Mouse (Mus musculus) T-helper 2 cell (primary cell): ENCODE results near the gene Cdk17.

Source experiments
- in situ Hi-C: fragments of 300-600 bp; cut with MboI, MseI; formaldehyde crosslinking; loops from one replicate; pipeline ENCODE4 v1.15.1; 2025; ENCODE audit warnings: high pct_unique_total_duplicates

The Cdk17 gene

DNA sequence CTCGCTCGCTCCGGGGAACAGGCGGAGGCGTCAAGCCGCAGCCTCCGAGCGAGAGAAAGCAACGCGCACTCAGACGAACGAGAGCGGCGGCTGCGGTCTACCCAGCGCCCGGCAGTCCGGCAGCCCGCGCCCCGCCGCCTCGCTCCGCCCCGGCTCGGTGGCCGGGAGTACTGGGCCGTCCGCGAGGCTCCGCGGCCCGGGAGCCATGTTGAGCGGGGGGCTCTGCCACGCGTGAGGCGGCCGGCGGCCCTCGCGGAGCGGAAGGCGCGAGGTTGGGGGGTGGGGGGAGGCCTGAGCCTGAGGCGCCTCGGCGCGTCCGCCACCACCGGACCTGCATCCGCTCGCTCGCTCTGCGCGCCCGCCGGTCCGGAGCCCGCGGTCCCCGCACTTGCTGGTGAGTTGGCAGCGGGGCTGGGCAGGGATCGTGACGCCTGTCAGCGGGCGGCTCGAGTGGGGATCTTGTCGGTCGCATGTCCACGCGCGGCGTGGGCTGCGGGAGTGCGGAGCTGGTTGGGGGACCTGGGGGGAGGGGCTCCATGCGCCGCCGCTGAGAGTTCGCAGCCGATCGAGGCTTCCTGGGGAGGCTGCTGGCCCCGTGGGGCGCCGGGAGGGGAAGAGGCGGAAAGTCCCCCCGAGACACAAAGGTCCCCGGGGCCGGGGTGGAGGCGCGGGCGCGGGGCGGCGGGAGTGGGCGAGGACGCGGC, at the start of gene Cdk17:
Gene Cdk17 (plus strand): TSS at position 69 of the 704 bp plus-strand sequence.
- in situ Hi-C loops = loop anchor here (5.0 kb wide), 2 partner anchors 79 to 191 kb away; partner anchors contain the start of gene Cfap54

DNA sequence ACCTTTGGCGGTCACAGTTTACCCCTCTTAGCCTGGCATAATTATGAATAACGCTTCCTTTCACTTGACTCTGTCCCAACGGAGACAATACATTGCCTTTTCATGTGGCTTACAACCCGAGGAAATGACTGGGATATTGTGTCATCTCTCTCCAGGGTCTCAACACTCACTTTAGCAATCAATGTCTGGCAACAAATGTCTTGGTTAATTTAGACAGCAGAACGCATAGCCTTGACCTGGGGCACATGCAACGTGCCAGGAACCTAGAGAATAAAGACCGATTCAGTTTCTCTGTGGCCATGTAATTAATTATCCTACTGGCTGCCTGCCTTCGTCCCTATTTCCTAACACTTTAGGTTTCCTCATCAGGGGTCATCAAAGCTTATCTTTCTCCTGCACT, 49.3 kb upstream of the Cdk17 start:
- in situ Hi-C loops = no loop called here

- in situ Hi-C loops = no loop called here
These were observed 48.7 kb upstream of the Cdk17 start for GRCm38 (mm10) chr10:93112021-93112420.

DNA sequence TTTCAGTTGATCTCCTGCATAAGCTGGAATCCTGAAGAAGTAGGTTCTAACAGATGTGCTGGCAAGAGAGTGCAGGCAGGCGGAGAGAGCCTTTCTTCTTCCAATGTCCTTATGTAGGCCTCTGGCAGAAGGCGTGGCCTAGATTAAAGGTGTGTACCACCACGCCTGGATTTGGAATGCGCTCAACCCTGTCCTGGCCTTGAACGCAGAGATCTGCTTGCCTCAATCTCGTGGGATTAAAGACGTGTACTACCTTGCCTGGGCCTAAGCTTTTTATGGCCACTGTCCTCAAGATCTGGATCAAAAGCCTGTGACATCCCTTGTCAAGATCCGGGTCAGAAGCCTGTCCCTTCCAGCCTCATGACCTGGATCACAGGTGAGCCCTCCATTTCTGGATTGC, 46.7 kb upstream of the Cdk17 start:
- in situ Hi-C loops = no loop called here

GRCm38 (mm10) chr10:93114782-93115181, 45.9 kb upstream of the Cdk17 start:
- in situ Hi-C loops = no loop called here

DNA sequence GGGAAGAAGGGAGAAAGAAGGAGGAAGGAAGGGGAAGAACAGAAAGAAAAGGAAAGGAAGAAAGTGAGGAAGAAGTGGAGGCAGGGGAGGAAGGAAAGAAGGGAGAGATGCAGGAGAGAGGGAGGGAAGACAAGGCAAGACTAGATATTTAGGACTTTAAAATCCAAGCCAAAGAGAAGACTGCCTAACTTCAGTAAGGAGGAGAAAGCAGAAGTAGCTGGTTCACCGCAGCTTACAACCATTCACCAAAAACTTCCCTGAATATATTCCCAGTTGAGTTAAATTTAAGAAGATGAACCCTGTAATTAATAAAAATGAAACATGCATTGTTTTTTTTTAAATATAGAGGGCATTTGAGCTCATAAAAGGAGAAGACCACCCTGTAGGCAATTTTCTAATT, 44.9 kb upstream of the Cdk17 start:
- in situ Hi-C loops = no loop called here

DNA sequence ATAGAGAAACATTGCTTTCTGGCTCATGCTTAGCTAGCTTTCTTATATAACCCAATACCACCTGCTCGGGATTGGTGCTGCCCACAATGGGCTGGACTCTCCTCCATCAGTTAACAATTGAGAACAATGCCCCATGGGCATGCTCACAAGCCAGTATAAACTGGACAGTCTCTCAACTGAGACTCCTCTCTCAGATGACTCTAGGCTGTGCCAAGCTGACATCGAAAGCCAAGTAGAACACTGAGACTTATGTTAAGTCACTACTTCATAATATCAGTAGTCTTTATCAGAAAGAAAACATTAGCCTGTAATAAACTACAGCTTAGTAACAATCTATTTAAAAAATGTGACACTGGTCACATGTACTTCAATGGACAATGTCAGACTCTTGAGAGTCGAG, 44.0 kb upstream of the Cdk17 start:
- in situ Hi-C loops = no loop called here

GRCm38 (mm10) chr10:93119809-93120208, 40.9 kb upstream of the Cdk17 start:
- in situ Hi-C loops = no loop called here

DNA sequence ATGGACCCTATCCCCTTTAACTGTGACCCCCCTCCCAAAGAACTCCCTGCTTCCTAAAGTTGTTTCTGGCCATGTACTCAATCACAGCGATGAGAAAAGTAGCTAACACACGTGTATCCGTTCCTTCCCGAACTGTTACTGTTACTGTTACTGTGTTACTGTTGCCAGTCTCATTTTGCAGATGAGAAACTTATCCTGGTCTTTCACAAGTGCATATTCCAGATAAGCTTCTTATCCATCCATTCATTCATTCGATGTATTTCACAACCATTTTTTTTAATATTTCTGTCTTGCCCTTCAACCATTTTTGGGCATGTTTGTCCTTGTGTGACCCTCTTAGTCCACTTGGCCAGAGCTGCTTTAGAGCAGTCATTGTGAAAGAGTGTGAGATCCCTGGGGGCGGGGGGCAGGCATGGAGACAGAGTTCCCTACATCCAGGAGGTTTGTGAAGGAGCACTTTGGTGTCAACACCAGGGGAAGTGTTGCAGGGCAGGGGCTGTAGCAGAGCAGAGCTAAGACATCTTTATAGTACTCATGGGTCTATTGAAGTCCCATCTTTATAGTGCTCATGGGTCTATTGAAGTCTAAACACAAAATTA, 39.3 kb upstream of the Cdk17 start:
- in situ Hi-C loops = no loop called here

DNA sequence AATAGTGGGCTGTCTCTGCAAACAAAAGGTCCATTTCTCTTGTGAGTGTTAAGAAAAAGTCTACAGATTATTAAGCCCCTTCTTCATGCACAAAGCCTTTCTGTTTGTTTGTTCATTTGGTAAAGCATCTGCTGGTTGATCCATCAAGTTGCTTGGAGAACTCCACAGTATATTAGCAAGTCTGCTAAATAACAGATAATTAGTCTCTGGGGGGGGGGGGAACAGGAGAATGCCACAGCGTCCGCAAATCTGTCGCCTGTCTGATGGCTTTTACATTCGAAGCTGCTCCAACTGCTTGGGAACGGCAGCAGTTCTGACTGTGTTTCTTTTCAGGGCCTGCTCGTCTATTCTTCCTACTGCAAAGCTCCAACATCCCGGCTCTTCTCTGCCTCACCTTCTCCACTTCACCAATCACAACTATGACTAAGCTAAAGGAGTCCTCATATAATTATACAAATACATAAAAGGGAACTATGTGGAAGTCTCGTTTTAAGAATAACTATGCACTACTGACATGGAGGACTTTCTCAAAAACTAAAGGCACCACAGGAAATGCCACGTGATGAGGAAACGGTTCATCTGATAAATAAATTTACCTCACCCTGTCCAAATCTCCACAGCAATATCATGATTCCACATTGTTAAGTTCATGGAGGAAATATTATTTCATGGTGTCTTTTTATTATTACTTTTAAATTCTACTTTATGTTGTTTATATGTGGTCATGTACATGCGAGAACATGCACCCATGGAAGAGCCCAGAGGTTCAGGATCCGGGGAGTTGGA, 38.1 kb upstream of the Cdk17 start:
- in situ Hi-C loops = no loop called here

DNA sequence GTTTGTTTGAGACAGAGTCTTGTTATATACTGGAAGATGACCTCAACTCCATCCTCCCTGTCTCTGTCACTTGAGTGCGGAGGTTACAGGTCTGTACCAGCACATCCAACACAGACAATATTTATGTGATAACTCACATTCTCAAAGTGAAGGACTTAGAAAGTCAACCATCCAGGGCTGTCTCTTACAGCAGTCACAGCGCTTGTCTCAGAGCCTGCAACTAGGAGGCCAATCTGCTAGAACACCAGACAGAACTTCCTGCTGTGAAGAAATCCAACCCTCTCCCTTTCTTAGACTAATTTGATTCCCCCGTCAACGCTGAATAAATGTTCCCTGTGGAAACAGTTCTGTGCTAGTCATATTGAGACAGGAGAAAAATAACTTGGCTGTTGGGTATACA, 37.4 kb upstream of the Cdk17 start:
- in situ Hi-C loops = no loop called here

DNA sequence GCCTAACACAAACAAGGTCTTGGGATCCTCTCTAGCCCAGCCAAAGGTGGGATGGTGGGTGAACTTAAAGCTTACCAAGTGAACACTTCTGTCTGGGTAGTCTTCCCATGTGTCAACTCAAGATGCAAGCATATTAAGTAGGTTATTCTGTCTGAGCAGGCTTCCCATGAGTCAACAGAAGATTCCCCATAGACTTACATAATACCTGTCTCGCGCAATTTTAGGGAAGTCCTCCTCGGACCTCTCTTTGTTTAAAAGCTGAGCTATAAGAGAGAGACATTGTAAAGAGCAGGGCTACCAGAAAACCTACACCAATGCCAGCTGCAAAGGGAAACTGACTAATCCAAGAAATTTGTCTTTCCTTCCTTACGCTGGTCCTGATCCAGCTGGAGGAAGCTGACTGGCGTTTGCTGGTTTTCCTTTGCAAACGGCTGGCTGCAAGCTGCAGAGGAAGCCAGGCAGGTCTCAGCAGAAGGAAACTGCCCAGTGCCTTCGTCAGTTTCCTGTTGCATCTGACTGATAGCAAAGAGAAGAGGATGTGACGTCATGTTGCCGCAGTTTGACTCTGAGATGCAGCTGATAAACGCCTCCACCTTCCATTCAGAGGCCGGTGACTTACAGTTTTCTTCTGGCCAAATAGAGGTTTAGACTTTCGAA, 36.6 kb upstream of the Cdk17 start:
- in situ Hi-C loops = no loop called here

GRCm38 (mm10) chr10:93126025-93126424, 34.6 kb upstream of the Cdk17 start:
- in situ Hi-C loops = loop anchor here (25.0 kb wide), 1 partner anchor 414 kb away; the partner anchor contains the start of gene Nedd1

DNA sequence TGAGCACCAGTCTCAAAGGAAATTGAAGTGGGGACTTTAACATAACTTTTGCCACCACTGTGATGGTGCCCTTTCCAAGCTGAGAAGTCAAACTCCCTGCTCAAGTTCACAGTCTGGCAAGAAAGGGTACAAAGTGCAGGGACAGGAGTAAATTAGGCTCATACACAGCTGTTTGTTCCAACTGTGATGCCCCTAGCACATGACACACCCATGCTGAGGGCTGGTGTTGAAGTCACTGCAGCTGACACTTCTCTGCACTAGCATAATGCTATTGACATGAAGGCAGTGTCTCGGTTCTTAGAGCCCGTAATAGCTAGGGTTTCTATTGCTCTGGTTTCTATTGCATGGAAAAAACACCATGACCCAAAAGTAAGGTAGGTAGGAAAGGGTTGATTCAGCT, 32.1 kb upstream of the Cdk17 start:
- in situ Hi-C loops = loop anchor here (25.0 kb wide), 1 partner anchor 416 kb away; the partner anchor contains the start of gene Nedd1

DNA sequence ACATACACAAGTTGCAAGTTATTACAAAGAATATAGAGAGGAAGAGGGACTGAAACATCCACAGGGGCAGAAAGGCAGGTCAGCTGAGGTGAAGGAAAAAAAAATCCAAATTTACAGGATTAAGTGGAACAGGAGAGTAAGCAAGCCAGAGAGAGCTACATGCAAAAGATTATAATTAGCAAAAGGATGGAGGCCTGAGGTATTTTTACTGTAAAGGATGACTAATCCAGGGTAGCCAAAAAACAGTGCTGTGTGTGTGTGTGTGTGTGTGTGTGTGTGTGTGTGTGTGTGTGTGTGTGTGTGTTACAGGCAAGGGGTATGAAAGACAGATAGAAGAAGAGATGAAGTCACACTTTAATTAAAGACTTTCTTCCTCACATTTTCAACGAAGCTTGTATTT, 31.3 kb upstream of the Cdk17 start:
- in situ Hi-C loops = loop anchor here (25.0 kb wide), 1 partner anchor 417 kb away; the partner anchor contains the start of gene Nedd1

- in situ Hi-C loops = loop anchor here (10.0 to 25.0 kb wide), 2 partner anchors 45 to 418 kb away; partner anchors contain the start of genes Cfap54 and Nedd1
These were observed 30.7 kb upstream of the Cdk17 start for GRCm38 (mm10) chr10:93129904-93130455.

GRCm38 (mm10) chr10:93130456-93130940, 30.2 kb upstream of the Cdk17 start:
- in situ Hi-C loops = loop anchor here (10.0 to 25.0 kb wide), 2 partner anchors 46 to 418 kb away; partner anchors contain the start of genes Cfap54 and Nedd1

DNA sequence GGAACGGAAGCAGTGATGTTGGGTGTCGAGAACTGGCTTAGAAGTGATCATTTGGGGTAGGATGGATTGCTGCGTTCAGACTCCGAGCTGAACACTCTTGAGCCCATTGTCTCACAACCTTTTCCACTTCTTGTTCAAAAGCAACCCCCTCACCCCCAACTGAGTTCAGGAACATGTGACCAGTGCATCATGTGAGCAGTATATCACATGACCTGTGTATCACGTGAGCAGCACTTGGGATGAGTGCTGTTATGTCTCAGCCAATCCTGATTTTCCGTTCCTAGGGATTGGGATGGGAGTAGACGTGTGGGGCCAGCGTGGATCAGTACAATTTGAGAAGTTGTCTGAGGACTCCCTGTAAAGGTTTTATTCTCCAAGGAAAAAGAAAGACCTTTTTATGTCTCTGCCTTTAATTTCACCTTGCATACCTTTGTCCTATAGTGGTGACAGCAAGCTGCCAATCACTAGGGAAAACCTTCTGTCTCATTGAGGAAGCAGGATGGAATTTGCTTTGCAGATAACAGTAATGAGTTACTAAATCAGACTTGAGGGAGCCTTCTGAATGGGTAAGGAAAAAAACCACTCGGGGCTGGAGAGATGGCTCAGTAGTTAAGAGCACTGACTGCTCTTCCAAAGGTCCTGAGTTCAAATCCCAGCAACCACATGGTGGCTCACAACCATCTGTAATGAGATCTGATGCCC, 28.7 kb upstream of the Cdk17 start:
- in situ Hi-C loops = loop anchor here (10.0 to 25.0 kb wide), 2 partner anchors 47 to 420 kb away; partner anchors contain the start of genes Cfap54 and Nedd1

DNA sequence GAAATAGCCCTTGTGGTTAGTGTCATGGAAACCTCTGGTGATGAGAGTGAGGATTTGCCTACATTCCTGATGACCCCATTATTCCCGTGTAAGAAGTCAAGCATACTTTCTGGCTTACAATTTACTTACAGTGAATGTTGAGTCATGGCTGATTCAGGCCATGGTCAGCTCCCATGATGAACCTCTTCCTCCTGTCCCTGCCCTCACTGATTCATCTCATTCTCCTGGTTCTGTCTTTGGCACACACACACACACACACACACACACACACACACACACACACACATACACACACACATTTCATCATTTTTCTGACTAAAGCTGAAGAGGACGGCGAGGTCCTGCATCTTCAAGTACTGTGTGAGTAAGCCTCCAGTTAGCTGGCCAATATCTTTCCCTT, 21.9 kb upstream of the Cdk17 start:
- in situ Hi-C loops = loop anchor here (10.0 to 25.0 kb wide), 2 partner anchors 54 to 426 kb away; partner anchors contain the start of genes Cfap54 and Nedd1

- in situ Hi-C loops = loop anchor here (25.0 kb wide), 1 partner anchor 428 kb away; the partner anchor contains the start of gene Nedd1
These were observed 19.9 kb upstream of the Cdk17 start for GRCm38 (mm10) chr10:93140778-93141177.
